Mouse (Mus musculus) testis, adult 2 months (tissue): Measurements from ENCODE around the gene Notch4.

Experiments used
- CTCF ChIP-seq: fragments of 200-500 bp; IDR thresholded peaks from 2 replicates; pipeline ENCODE4 v1.5.1; 2012; ENCODE audit warnings: low read depth, mild to moderate bottlenecking, inconsistent platforms, low read length, moderate library complexity; ENCODE audit not compliant: control insufficient read depth, insufficient read depth, insufficient replicate concordance
- POLR2A ChIP-seq: fragments of 200-500 bp; IDR thresholded peaks from 2 replicates; pipeline ENCODE4 v1.6.1; 2012; ENCODE audit warnings: low read depth, mild to moderate bottlenecking, inconsistent platforms, low read length, moderate library complexity; ENCODE audit not compliant: control insufficient read depth

DNA sequence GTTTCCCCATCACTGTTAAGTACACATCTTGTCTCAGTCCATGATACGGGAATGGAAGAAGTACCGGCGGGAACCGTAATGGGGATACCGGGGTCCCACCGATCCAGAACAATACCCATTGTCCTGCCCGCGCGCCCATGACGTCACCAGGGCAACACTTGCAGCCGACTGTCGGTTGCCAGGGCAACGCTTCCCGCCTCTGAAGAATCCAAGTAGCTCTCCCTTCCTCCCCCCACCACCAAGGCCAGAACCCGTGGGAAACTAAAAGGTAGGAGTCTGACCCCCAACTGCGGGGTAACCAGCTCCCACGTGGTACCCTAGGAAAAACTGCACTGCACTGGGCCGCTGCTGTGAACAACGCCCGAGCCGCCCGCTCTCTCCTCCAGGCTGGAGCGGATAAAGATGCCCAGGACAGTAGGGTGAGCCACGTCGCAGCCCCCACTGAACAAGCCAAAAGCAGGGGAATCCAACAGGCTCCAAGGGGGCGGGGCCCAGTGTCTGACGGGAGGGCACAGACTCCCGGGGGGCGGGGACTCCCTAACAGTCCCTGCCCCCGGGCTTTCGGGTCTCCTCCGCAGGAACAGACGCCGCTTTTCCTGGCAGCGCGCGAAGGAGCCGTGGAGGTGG lies 22.8 kb downstream of the Notch4 start:
- TF ChIP-seq POLR2A (no peak; the same call in 1 of the 2 replicates), CTCF (no peak)
